Mouse (Mus musculus): ENCODE measurements around the gene Setd2.
A peak's percentile ranks its signal among the peaks of the same experiment; 100 is the strongest.

The Setd2 gene

DNA sequence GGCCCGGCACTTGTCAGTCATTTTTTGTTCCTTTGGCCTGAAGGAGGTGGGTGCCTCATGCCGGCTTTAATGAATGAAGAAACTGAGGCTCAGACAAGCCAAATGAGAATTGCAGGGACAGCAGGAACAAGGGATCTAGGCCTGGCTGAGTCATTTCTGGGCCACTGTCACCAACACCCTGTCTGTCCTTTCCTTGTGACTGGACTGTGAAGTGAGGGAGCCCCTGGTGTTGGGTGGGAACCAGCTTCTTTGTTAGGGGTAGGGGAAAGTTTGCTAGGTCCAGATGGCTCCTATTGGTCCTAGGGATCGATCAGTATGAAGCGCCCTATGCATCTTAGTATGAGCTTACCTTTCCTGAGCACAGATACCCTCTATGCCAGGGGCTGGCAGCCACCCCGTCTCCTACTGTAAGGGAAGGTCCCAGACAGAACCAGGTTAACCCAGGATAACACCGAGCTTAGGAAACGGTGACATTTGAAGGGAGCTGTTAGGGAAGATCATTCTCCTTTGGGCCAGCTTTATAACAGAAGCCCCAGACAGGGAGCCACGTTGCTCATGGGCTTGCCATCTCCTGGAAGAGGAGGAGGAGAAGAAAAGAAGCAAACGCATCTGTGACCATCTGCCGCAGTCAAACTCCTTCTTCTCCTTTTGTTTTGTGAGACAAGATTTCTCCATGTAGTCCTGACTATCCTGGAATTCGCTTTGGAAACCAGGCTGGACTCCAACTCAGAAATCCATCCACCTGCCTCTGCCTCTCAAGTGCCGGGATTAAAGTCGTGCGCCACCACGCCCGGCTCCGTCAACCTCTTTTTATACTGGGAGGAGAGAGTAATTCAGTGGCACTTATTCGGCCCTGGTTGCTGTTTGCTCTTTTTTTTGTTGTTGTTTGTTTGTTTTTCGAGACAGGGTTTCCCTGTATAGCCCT lies 122.6 kb downstream of the Setd2 start:
- DNase-seq (ENCODE audit: low spot score in 2 of 2): no peak

- DNase-seq (ENCODE audit: low spot score in 2 of 2): no peak
These were observed 123.2 kb downstream of the Setd2 start for GRCm38 (mm10) chr9:110655651-110656007.

GRCm38 (mm10) chr9:110656249-110657221 lies 124.1 kb downstream of the Setd2 start, which contains the start of gene Ccdc12:
Gene Ccdc12, plus strand, starts transcription at chr9:110656503.
- peak; percentile 91 to 92 for DNase-seq (ENCODE audit: low spot score in 2 of 2)

- no peak for DNase-seq (ENCODE audit: low spot score in 2 of 2)
These were observed 125.2 kb downstream of the Setd2 start for GRCm38 (mm10) chr9:110657474-110658078.

DNA sequence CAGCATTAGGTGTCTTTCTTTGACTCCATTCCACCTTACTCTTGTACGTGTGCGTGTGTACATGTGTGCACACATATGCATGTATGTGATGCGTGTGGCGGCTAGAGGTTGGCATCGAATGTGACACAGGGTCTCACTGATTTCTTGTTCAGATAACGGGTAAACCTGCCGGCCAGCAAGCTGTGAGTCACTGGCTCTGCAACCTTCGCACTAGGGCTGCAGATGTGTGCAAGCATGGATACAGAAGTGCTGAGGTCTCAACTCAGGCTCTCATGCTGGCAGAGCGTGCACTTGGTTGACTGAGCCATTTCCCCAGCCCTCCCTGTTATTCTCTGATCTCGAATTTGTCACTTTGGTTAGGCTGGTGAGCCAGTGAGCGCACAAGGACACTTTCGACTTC lies 127.1 kb downstream of the Setd2 start:
- no peak for DNase-seq (ENCODE audit: low spot score in 2 of 2)

DNA sequence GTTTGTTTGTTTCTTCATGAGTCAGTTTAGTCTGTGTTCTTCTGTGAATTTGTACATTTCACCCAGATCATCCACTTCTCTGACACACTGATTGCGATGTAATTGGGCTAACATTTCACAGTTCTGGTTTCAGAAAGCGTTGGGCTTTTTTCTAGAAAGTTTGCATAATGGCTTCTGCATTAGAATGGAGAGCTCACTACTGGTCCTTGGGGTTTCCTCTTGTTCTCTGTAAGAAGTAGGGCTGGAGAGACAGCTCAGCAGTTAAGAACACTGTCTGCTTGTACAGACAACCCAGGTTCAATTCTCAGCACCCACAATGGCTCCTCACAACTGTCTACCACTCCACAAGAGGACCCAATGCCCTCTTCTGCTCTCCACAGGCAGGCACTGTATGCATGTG lies 127.8 kb downstream of the Setd2 start:
- DNase-seq (ENCODE audit: low spot score in 2 of 2): no peak

- peak in 1 of 2 experiments; percentile 42 for DNase-seq (ENCODE audit: low spot score in 2 of 2)
These were observed 128.6 kb downstream of the Setd2 start for GRCm38 (mm10) chr9:110660856-110661612.

GRCm38 (mm10) chr9:110662844-110663243 lies 130.4 kb downstream of the Setd2 start:
- DNase-seq (ENCODE audit: low spot score in 2 of 2): no peak

GRCm38 (mm10) chr9:110665912-110666311 lies 133.5 kb downstream of the Setd2 start:
- DNase-seq (ENCODE audit: low spot score in 2 of 2): no peak

DNA sequence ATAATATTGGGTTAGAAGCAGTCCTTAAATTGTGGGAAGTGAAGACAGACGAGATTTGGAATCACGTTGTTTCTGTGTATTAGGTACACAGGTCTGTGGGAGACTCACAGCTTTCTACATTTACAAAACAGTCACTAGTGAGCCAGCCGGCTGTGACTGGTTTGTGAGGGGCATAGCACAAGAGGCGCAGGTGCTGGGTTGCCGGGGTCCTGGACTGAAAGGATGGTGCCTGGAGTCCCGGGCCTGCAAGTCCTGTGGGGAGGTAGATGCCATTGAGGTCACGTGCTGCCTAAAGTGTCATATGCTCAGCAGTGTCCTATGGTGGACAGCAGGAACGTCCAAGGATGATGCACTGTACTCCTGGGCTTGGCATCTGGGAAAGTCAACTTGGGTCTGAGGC lies 134.0 kb downstream of the Setd2 start:
- no peak for DNase-seq (ENCODE audit: low spot score in 2 of 2)

- no peak for DNase-seq (ENCODE audit: low spot score in 2 of 2)
These were observed 134.9 kb downstream of the Setd2 start for GRCm38 (mm10) chr9:110667219-110667836.
